Mouse (Mus musculus): ENCODE measurements around the gene Adgrl2. TPM values are rescaled to one million over a fixed set of nuclear protein-coding genes. Genes with fewer than 3 reads are reported as not detected.

Gene Adgrl2
- polyA plus RNA-seq, 1 experiment from 2014 or later: 33.3 TPM

DNA sequence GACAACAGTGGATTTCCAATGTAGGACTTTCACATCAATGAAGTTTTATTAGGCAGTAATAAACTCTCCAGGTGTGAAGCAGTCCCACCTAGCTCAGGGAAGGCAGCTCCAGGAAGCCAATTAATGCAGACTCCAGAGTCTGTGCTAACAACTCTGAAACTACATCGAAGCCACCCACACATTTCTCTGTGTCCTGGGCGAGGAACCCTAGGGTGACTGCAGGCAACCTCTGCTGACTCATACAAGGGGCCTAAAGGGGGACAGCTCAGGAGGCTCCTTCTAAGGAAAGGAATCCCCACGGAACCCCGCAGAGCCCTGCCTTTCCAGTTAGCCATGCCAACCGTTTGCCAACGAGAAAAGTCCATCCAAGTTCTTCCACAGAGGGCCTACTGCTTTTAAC is 90.5 kb downstream of the Adgrl2 start:
- Histone ChIP-seq H3K27ac (no peak overlapping the region), H3K4me2 (no peak overlapping the region)

DNA sequence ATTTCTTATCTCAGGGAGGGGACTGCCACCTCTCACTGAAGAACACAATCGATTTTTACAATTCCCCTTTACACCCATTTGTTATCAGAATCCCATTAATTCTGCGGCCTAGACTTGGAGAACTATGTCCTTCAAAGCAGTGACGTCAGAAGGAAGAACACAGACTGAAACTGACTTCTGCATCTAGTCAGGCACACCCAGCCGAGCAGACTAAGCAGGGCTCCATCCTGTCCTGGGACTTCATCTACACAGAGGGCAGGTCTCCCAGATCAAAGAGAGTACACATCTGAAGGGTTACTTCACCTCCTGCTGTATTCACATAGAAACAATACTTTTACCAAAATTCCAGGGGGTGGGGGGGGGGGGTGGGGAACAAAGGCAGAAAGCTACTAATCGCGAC is 90.9 kb downstream of the Adgrl2 start:
- Histone ChIP-seq H3K4me1 (replicated peaks) (peaks cover 27% of the 10 kb centered on the region), H3K36me3 (no peaks in the 10 kb centered on the region), H3K27me3 (no peaks in the 10 kb centered on the region), H3K4me3 (no peak overlapping the region), H3K9ac (no peak overlapping the region), H3K4me2 (no peak overlapping the region), H3K9me3 (replicated peaks) (no peaks in the 10 kb centered on the region), H3K27ac (no peak overlapping the region)
- ATAC-seq (replicated peaks; ENCODE audit: insufficient number of reproducible peaks, insufficient read depth, low FRiP score, low read depth): no peak
- 49% methylated on average over 6 of the region's 6 CpGs for WGBS

More for the DNA sequence above, 90.5 kb downstream of the Adgrl2 start:
- ATAC-seq (replicated peaks; ENCODE audit: insufficient number of reproducible peaks, insufficient read depth, low FRiP score, low read depth): no peak
- Histone ChIP-seq H3K36me3 (no peaks in the 10 kb centered on the region), H3K4me1 (replicated peaks) (peaks cover 25% of the 10 kb centered on the region), H3K27me3 (no peaks in the 10 kb centered on the region), H3K9me3 (replicated peaks) (no peaks in the 10 kb centered on the region), H3K9ac (no peak overlapping the region), H3K4me3 (no peak overlapping the region)
- WGBS: 49% methylated on average over 6 of the region's 6 CpGs

DNA sequence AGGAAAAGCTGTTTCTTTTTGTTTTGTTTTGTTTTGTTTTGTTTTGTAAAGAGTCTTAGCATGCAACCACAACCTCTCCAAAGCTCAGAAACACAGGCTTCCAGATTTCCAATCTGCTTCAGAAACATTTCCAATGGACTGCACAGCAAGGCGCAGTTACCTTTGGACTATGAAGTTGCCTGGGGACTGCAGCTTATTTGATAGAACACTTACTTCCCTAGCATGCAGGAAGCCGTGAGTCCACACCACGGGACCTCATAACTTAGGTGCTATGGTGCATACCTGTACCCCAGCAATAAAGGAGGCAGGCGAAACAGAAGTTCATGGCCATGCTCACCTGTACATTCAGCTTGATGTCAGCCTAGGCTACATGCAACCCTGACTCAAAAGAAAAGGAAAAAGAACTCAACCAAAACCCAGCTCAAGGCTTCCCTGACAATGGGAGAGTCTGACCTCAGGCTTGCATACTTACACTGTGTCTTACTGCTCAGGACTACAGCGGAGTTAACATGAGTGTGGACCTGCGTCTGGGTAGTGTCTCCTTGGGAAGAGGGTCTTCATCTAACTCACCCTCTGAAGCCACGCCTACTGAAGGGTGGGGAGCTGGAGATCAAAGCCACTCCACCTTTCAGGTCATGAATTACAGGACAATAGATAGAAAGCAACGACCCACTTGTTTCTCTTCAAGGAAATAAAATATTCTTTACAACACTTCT is 91.7 kb downstream of the Adgrl2 start:
- ATAC-seq (replicated peaks; ENCODE audit: insufficient number of reproducible peaks, insufficient read depth, low FRiP score, low read depth): no peak
- WGBS: 72% methylated on average over 8 of the region's 8 CpGs
- Histone ChIP-seq H3K4me3 (no peak overlapping the region), H3K27me3 (no peaks in the 10 kb centered on the region), H3K4me2 (no peak overlapping the region), H3K9me3 (replicated peaks) (no peaks in the 10 kb centered on the region), H3K9ac (no peak overlapping the region), H3K27ac (no peak overlapping the region), H3K36me3 (no peaks in the 10 kb centered on the region), H3K4me1 (replicated peaks) (peaks cover 27% of the 10 kb centered on the region)

DNA sequence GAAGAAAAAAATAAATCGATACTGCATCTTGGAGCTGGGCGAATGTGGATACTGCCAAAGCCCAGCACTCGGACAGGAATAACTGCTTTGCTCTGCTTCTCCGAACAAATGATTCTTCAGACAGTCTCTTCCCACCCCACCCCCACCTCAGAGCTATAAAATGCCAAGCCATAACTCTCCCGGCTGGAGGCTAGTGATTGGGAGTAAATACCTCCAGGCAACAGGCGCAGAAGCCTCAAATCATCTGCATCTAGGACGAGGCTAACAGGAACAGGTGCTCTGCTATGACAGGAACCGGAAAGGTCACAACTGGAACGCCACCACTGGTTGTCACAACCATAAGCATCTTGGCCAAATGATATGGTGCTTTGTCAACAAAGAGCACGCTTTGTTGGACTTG is 94.1 kb downstream of the Adgrl2 start:
- H3K4me3 ChIP-seq: no peak overlapping the region
- no peak overlapping the region for H3K27ac ChIP-seq
- no peaks in the 10 kb centered on the region for H3K36me3 ChIP-seq
- H3K9me3 ChIP-seq (replicated peaks): no peaks in the 10 kb centered on the region
- WGBS: 61% methylated on average over 10 of the region's 10 CpGs
- H3K27me3 ChIP-seq: no peaks in the 10 kb centered on the region
- H3K4me2 ChIP-seq: peak overlapping the region; percentile 9; the same call in 1 of the 2 replicates
- H3K4me1 ChIP-seq (replicated peaks): peaks cover 27% of the 10 kb centered on the region
- ATAC-seq (replicated peaks; ENCODE audit: insufficient number of reproducible peaks, insufficient read depth, low FRiP score, low read depth): no peak
- no peak overlapping the region for H3K9ac ChIP-seq

DNA sequence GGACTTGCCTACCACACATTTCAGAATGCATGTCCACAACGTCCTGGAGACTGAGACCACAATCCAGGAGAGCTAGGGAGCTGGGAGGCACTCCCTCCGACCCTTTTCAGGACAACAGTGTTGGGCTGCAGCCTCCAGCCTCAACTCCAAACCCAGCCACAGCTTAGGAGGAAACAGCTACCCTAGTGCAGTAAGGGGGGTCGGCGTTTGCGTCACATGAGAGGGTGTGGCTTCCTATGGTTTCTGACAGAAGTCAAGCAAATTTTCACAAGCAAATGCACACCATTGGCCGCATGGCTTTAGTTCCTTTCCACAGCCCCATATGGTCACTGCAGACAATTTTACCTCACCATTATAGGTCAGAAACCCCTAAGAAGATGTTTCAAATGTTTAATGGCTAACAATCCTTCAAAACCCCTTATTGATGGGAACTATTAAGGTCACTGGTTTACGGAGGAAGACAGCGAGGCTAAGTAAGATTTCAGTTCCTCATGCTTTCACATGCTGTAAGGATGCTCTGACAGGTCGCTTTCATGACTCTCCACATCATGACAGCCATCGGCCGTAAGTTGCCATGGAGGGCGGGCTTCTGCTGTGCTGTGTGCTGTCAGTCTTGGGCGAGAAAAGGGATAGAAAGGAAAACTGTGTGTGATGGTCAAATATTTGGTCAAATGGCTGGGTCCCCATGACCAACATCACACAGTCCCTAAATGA is 94.8 kb downstream of the Adgrl2 start:
- 0 out of 2 replicates have a peak overlapping the region, but pooled peaks have one; percentile 35 for H3K27ac ChIP-seq
- H3K9me3 ChIP-seq (replicated peaks): no peaks in the 10 kb centered on the region
- 0 out of 2 replicates have a peak overlapping the region, but pooled peaks have one; percentile 22 for H3K4me2 ChIP-seq
- H3K9ac ChIP-seq: no peak overlapping the region
- H3K4me3 ChIP-seq: no peak overlapping the region
- 70% methylated on average over 13 of the region's 13 CpGs for WGBS
- ATAC-seq (replicated peaks; ENCODE audit: insufficient number of reproducible peaks, insufficient read depth, low FRiP score, low read depth): no peak
- H3K4me1 ChIP-seq (replicated peaks): peaks cover 27% of the 10 kb centered on the region
- H3K27me3 ChIP-seq: no peaks in the 10 kb centered on the region
- no peaks in the 10 kb centered on the region for H3K36me3 ChIP-seq

DNA sequence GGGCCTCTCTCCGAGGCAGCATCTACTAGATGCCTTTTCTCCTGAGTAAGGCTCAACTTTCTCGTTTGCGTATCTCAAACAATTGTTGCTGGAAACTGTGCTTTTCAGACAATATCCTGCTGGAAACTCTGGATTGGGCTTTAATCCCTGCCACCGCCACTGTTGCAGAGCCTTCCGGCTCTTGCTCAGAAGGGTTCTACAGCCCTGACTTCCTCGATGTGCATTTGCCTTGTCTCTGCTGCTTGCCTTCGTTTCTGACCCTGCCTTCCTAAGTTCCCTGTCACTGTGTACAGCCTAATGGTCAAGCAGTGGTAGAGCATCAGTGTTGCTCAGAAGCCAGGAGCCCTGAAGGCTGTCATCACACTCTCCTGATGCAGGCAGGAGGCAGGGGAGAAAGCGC is 95.5 kb downstream of the Adgrl2 start:
- ATAC-seq (replicated peaks; ENCODE audit: insufficient number of reproducible peaks, insufficient read depth, low FRiP score, low read depth): no peak
- Histone ChIP-seq H3K4me1 (replicated peaks) (peaks cover 25% of the 10 kb centered on the region), H3K27me3 (no peaks in the 10 kb centered on the region), H3K27ac (peak overlapping the region; percentile 35; the same call in 1 of the 2 replicates), H3K4me2 (no peak overlapping the region), H3K4me3 (no peak overlapping the region), H3K9ac (no peak overlapping the region), H3K36me3 (no peaks in the 10 kb centered on the region), H3K9me3 (replicated peaks) (no peaks in the 10 kb centered on the region)
- WGBS: 64% methylated on average over 8 of the region's 8 CpGs

DNA sequence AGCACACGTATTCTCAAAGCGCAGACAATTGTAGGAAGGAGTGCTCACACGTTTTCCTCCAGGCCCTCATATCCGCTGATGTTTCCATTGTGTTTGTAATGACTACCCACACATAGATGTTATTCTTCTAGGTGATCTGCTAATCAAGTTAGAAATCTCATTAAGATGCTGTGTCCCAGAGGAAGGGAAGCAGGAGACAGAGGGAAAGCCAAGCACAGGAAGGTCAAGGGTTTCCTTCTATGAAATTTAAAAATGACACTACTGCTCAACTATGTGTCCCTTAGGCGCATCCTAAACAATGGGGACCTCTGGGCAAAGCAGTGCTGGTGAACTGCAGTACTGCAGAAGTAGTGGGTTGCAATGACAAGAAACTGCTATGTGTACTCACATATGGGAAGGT is 102.5 kb downstream of the Adgrl2 start:
- Histone ChIP-seq H3K9ac (no peak overlapping the region), H3K9me3 (replicated peaks) (no peaks in the 10 kb centered on the region), H3K27me3 (no peaks in the 10 kb centered on the region), H3K4me1 (replicated peaks) (peaks cover 6% of the 10 kb centered on the region; the same call in 1 of the 2 replicates), H3K27ac (no peak overlapping the region), H3K4me2 (no peak overlapping the region), H3K4me3 (no peak overlapping the region), H3K36me3 (no peaks in the 10 kb centered on the region)
- ATAC-seq (replicated peaks; ENCODE audit: insufficient number of reproducible peaks, insufficient read depth, low FRiP score, low read depth): no peak
- 78% methylated on average over 5 of the region's 5 CpGs for WGBS

DNA sequence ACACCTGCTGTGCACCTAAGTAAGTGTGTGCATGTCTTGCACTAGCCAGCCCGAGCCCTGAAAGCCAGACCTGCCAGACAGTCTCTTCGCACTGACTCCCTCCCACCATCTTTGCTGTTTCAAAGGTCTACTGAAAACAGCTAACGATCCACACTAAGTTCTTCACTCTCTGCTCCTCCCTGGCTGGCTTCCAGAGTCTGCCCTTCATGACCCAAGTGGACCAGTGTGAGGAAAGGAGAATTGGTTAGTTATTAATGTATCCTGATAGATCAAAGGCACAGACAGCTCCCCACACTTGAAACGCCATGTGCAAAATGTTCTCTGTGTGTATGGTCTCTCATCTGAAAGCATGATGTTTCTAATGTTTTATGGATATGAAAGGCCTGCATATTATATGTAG is 103.4 kb downstream of the Adgrl2 start:
- peaks cover 6% of the 10 kb centered on the region; the same call in 1 of the 2 replicates for H3K4me1 ChIP-seq (replicated peaks)
- no peaks in the 10 kb centered on the region for H3K27me3 ChIP-seq
- H3K36me3 ChIP-seq: no peaks in the 10 kb centered on the region
- no peak for ATAC-seq (replicated peaks; ENCODE audit: insufficient number of reproducible peaks, insufficient read depth, low FRiP score, low read depth)
- H3K27ac ChIP-seq: no peak overlapping the region
- H3K9me3 ChIP-seq (replicated peaks): no peaks in the 10 kb centered on the region
- no peak overlapping the region for H3K4me2 ChIP-seq
- H3K9ac ChIP-seq: no peak overlapping the region
- 69% methylated on average over 4 of the region's 4 CpGs for WGBS
- H3K4me3 ChIP-seq: no peak overlapping the region

DNA sequence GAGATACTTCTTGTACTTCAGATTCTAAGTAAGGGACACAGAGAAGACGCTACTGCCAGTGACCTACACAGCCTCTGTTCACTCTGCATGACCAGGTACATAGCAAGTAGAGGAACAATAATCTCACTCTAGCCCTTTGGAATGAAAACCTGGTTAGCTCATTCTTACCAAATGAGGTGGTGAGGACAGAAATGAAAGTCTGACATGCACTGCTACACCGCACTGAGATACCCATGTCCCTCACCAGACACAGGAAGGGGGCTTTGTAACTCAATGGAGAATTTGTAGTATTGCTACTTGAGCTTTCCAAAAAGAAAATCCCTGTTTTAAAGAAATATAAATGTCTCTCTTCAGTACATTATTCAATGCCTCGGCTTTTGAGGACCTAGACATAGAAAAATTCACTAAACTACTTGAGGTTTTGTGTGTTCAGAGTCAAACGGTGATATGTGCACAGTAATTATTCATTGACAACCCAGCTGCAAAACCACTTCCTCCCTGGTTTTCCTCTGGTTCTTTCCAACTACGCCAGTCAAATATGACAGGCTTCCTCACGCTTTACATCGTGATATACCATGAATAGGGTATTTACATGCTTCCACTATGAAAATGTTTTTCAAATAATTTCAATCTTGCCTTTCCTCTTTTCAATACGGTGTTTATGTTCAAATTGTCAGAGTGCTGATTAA is 104.2 kb downstream of the Adgrl2 start:
- Histone ChIP-seq H3K9me3 (replicated peaks) (no peaks in the 10 kb centered on the region), H3K36me3 (no peaks in the 10 kb centered on the region), H3K27ac (no peak overlapping the region), H3K9ac (no peak overlapping the region), H3K4me2 (no peak overlapping the region), H3K4me3 (no peak overlapping the region), H3K27me3 (no peaks in the 10 kb centered on the region), H3K4me1 (replicated peaks) (peaks cover 6% of the 10 kb centered on the region; the same call in 1 of the 2 replicates)
- no peak for ATAC-seq (replicated peaks; ENCODE audit: insufficient number of reproducible peaks, insufficient read depth, low FRiP score, low read depth)
- 78% methylated on average over 8 of the region's 8 CpGs for WGBS

DNA sequence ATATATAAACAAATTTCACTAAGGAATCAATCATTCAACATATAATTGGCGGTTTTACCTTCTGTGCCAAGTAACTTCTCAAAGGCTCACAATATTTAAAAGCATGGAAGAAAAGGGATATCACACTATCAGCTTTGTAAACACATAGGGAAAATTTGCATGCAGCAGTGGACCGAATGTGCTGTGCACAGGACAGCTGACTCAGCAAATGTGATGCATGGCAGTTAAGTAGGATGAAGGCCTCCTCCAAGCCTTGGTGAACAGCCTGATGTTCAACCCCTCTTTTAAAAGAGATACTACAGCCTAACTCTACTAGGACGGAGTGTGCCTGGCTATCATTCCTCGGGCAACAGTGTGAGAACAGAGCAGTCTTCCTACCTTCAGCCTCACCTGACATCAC is 105.2 kb downstream of the Adgrl2 start:
- no peak overlapping the region for H3K4me2 ChIP-seq
- peaks cover 4% of the 10 kb centered on the region; the same call in 1 of the 2 replicates for H3K4me1 ChIP-seq (replicated peaks)
- no peak overlapping the region for H3K4me3 ChIP-seq
- 73% methylated on average over 4 of the region's 4 CpGs for WGBS
- no peak overlapping the region for H3K9ac ChIP-seq
- no peak overlapping the region for H3K27ac ChIP-seq
- H3K36me3 ChIP-seq: no peaks in the 10 kb centered on the region
- H3K9me3 ChIP-seq (replicated peaks): no peaks in the 10 kb centered on the region
- no peak for ATAC-seq (replicated peaks; ENCODE audit: insufficient number of reproducible peaks, insufficient read depth, low FRiP score, low read depth)
- no peaks in the 10 kb centered on the region for H3K27me3 ChIP-seq

DNA sequence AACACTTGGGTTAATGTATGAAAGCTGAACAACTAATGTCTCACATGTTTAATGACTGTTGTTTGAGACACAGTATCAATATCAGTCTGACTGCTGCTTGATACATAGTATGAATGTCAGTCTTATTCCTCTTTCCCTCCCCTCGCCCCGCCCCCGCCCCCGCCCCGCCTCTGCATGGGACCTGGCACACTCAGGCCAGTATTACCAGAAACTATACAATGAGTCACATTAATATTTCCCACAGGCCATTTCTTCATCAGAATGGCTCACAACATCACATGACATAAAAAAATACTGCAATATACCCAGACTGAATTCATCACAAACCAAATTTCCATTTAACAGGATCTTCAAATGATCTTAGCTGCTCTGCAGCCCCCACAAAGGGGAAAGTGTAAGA is 108.9 kb downstream of the Adgrl2 start:
- no peak for ATAC-seq (replicated peaks; ENCODE audit: insufficient number of reproducible peaks, insufficient read depth, low FRiP score, low read depth)
- no peak overlapping the region for H3K4me3 ChIP-seq
- H3K4me2 ChIP-seq: no peak overlapping the region
- no peaks in the 10 kb centered on the region for H3K9me3 ChIP-seq (replicated peaks)
- no peak overlapping the region for H3K9ac ChIP-seq
- H3K4me1 ChIP-seq (replicated peaks): no peaks in the 10 kb centered on the region
- 86% methylated on average over 5 of the region's 5 CpGs for WGBS
- H3K36me3 ChIP-seq: no peaks in the 10 kb centered on the region
- no peaks in the 10 kb centered on the region for H3K27me3 ChIP-seq
- no peak overlapping the region for H3K27ac ChIP-seq

Data from heart, embryonic 15.5 days (tissue).